Mouse (Mus musculus) stomach, postnatal 0 days (tissue): ENCODE results near the gene Gna15. TPM values are rescaled to one million over a fixed set of nuclear protein-coding genes. Genes with fewer than 3 reads are reported as not detected.
A peak's percentile ranks its signal among the peaks of the same experiment; 100 is the strongest.

Experiments used
- ATAC-seq: fragments of 200-750 bp; cut with Nextera tagmentation; 2 replicates; pipeline ENCODE4 v1.8.0; 2017; ENCODE audit not compliant: low FRiP score, low TSS enrichment
- DNase-seq: peaks from one replicate; pipeline ENCODE4 v3.0.0-alpha.2; 2016; ENCODE audit warnings: low spot score
- H3K27ac ChIP-seq: fragments of 300-500 bp; sonication (generic); replicated peaks from 2 replicates; pipeline ENCODE4 v1.5.1; 2014; ENCODE audit warnings: mild to moderate bottlenecking, control low read depth
- H3K27me3 ChIP-seq: fragments of 300-500 bp; sonication (generic); 2 replicates; pipeline ENCODE4 v1.6.1; 2014; ENCODE audit warnings: low read length; ENCODE audit not compliant: control insufficient read depth, insufficient read depth
- H3K36me3 ChIP-seq: fragments of 300-500 bp; sonication (generic); 2 replicates; pipeline ENCODE4 v1.6.1; 2014; ENCODE audit warnings: low read length, mixed read lengths; ENCODE audit not compliant: control insufficient read depth, insufficient read depth
- H3K4me1 ChIP-seq: fragments of 300-500 bp; sonication (generic); replicated peaks from 2 replicates; pipeline ENCODE4 v1.6.1; 2014; ENCODE audit warnings: antibody characterized with exemption; ENCODE audit not compliant: control insufficient read depth, insufficient read depth
- H3K4me2 ChIP-seq: fragments of 300-500 bp; sonication (generic); replicated peaks from 2 replicates; pipeline ENCODE4 v1.6.1; 2014; ENCODE audit warnings: low read depth, mild to moderate bottlenecking, control low read depth, moderate library complexity
- H3K4me3 ChIP-seq: fragments of 300-500 bp; sonication (generic); 2 replicates; pipeline ENCODE4 v1.5.1; 2014; ENCODE audit warnings: low read depth, low read length, control low read depth
- H3K9ac ChIP-seq: fragments of 300-500 bp; sonication (generic); 2 replicates; pipeline ENCODE4 v1.6.1; 2014; ENCODE audit warnings: mild to moderate bottlenecking, low read length, control low read depth, mixed read lengths
- H3K9me3 ChIP-seq: fragments of 300-500 bp; sonication (generic); 2 replicates; pipeline ENCODE4 v1.6.1; 2016; ENCODE audit warnings: low read length; ENCODE audit not compliant: control insufficient read depth
- CTCF ChIP-seq: IDR thresholded peaks from 2 replicates; pipeline ENCODE4 v1.5.1; 2016; ENCODE audit warnings: antibody characterized with exemption, low read depth, mild to moderate bottlenecking, moderate library complexity
- EP300 ChIP-seq: optimal IDR thresholded peaks from 2 replicates; pipeline ENCODE3; 2016; ENCODE audit warnings: antibody characterized with exemption
- whole genome bisulfite sequencing: fragments of 180-500 bp; shearing (Covaris S2); extraction: QIAGEN DNeasy Blood & Tissue Kit; methylation state at CpG from one replicate; pipeline ENCODE4 v1.1.7; 2014; 5-methylcytosine and 5-hydroxymethylcytosine counted together
- polyA plus RNA-seq: library from polyadenylated mRNA; unstranded; fragments of >200 nt; fragmentation: Nextera tagmentation; extraction: Ambion mirVana; gene quantifications from 2 replicates; pipeline ENCODE4 v1.2.1, GENCODE M21; 2015

Gene Gna15
- polyA plus RNA-seq, 1 experiment from 2014 or later, result 10.1 TPM

DNA sequence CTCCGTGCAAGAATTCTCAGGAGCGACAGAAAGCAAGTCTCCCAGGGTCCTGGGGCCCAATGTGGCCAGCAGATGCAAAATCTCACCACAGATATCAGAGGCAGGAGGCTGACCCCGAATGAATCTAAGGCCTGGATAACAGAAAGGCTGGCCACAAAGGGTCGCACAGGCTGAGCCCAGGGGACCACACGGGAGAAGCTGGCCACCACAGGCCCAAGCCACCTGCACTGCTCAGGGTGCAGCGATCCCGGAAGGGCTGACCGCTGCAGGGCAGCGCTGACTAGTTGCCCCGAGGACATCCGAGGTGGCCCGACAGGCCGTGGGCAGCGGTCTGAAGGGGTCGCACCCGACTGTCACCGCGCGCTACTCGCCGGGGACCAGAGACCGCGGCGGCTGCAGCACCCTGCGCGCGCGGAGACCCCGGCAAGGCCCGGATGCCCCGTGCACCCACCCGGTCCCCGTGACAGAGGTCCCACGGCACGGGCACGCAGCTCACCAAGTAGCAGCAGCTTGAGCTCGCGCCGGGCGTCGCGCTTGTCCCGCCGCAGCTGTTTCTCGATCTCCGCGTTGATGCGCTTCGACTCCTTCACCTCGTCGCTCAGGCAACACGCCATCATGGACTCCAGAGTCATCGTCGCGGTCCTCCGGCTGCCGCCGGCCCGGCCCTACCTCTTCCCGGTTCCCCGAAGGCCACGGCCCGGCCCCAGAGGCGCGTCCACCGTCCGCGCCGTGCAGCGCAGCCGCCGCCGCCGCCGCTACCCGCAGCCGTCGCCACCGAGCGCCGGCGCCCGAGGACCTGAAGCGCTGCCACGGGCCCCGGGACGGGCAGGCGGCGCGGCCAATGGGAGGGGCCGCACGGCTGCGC is 20.5 kb upstream of the Gna15 start:
- H3K27me3 ChIP-seq, result no peaks in the 10 kb centered on the region
- peak overlapping the region; percentile 75 for H3K27ac ChIP-seq
- no peak for TF ChIP-seq CTCF
- TF ChIP-seq EP300, result no peak
- peak; percentile 38 for DNase-seq
- H3K9ac ChIP-seq, result peak overlapping the region; percentile 88
- H3K36me3 ChIP-seq, result no peaks in the 10 kb centered on the region
- H3K4me1 ChIP-seq, result peaks cover 2% of the 10 kb centered on the region; the same call in 1 of the 2 replicates
- H3K4me3 ChIP-seq, result peak overlapping the region; percentile 90
- WGBS, result under 1% methylated on average over 80 of the region's 93 CpGs
- ATAC-seq, result no peak; the same call in 1 of the 2 replicates
- no peaks in the 10 kb centered on the region for H3K9me3 ChIP-seq
- peak overlapping the region; percentile 98 for H3K4me2 ChIP-seq

- H3K4me2 ChIP-seq, result peak overlapping the region; percentile 98
- peaks cover 2% of the 10 kb centered on the region; the same call in 1 of the 2 replicates for H3K4me1 ChIP-seq
- whole genome bisulfite sequencing, result 61% methylated on average over 1 of the region's 1 CpGs
- TF ChIP-seq EP300 (no peak), CTCF (no peak)
- H3K36me3 ChIP-seq, result no peaks in the 10 kb centered on the region
- peak overlapping the region; percentile 75; the same call in 1 of the 2 replicates for H3K27ac ChIP-seq
- H3K27me3 ChIP-seq, result no peaks in the 10 kb centered on the region
- H3K4me3 ChIP-seq, result peak overlapping the region; percentile 90
- DNase-seq, result no peak
- no peaks in the 10 kb centered on the region for H3K9me3 ChIP-seq
- H3K9ac ChIP-seq, result peak overlapping the region; percentile 88
- no peak for ATAC-seq
Observed at GRCm38 (mm10) chr10:81543633-81544032, 19.6 kb upstream of the Gna15 start.

DNA sequence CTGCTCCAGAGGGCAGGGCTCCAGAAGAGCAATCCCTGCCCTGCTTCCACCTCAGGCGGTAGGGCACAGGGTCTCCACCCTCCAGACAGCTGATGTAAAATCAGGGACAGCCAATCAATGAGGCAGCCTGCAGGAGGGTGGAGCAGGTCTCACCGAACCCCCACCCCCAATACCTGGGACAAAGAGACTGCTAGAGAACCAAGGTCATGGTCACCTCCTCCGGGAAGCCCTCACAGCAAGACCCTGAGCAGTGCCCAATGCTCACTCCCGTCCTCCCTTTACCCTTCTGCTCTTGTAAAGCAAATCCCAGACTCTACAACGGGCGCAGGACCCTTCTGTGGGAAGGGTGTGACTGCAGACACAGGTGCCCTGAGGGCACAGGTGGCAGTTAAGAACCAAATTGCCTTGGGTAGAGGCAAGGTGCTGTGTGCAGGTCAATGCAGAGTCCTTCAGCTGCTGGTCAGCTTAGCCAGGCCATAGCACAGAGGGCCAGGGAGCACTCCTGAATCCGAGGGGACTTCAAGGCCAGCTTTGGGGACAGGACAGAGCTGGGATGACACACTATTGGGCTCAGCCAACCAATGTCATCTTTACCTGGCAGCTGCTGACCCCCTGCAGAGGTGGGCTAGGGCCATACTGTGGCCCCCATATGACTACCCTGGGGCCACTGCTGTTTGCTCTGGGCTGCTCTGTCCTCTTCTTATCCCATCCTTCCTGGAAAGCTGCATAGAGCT is 18.9 kb upstream of the Gna15 start:
- no peak for ATAC-seq
- WGBS, result 60% methylated on average over 7 of the region's 7 CpGs
- DNase-seq, result no peak
- no peaks in the 10 kb centered on the region for H3K27me3 ChIP-seq
- peak overlapping the region; percentile 88 for H3K9ac ChIP-seq
- no peak for TF ChIP-seq CTCF
- peak overlapping the region; percentile 90; the same call in 1 of the 2 replicates for H3K4me3 ChIP-seq
- no peaks in the 10 kb centered on the region for H3K36me3 ChIP-seq
- H3K4me1 ChIP-seq, result peaks cover 2% of the 10 kb centered on the region; the same call in 1 of the 2 replicates
- no peaks in the 10 kb centered on the region for H3K9me3 ChIP-seq
- H3K4me2 ChIP-seq, result peak overlapping the region; percentile 98
- H3K27ac ChIP-seq, result peak overlapping the region; percentile 24; the same call in 1 of the 2 replicates

- peak overlapping the region; percentile 88 for H3K9ac ChIP-seq
Observed at GRCm38 (mm10) chr10:81541803-81542202, 17.8 kb upstream of the Gna15 start.

DNA sequence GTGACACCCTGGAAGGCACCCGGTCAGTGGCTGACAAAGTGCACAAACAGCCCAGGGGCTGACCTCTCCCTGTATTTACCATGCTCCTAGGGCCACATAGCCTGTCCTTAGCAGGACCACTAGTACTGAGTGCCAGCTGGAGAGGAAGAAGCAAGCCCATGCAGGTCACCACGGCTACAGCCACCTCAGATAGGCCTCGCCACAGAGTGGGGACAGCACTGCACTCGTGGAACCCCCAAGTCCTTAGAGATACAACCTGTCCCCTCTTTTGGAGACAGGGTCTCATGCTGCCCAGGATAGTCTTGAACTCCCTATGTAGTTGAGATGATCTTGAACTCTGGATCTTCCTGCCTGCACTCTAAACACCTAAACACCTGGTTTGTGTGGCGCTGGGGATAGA is 17.3 kb upstream of the Gna15 start:
- Histone ChIP-seq H3K4me3 (no peak overlapping the region), H3K36me3 (no peaks in the 10 kb centered on the region), H3K27ac (peak overlapping the region; percentile 79), H3K4me1 (peaks cover 2% of the 10 kb centered on the region; the same call in 1 of the 2 replicates), H3K4me2 (peak overlapping the region; percentile 98; the same call in 1 of the 2 replicates), H3K9me3 (no peaks in the 10 kb centered on the region), H3K9ac (peak overlapping the region; percentile 88; the same call in 1 of the 2 replicates), H3K27me3 (no peaks in the 10 kb centered on the region)
- no peak for DNase-seq
- no peak for ATAC-seq
- TF ChIP-seq CTCF, result no peak
- no peak for TF ChIP-seq EP300
- 61% methylated on average over 5 of the region's 5 CpGs for WGBS

More at GRCm38 (mm10) chr10:81541803-81542202, 17.8 kb upstream of the Gna15 start:
- Histone ChIP-seq H3K27me3 (no peaks in the 10 kb centered on the region), H3K36me3 (no peaks in the 10 kb centered on the region), H3K4me1 (peaks cover 2% of the 10 kb centered on the region; the same call in 1 of the 2 replicates), H3K27ac (peak overlapping the region; percentile 79), H3K4me2 (peak overlapping the region; percentile 98), H3K9me3 (no peaks in the 10 kb centered on the region), H3K4me3 (no peak overlapping the region)
- WGBS, result 45% methylated on average over 10 of the region's 10 CpGs
- TF ChIP-seq EP300, result no peak
- TF ChIP-seq CTCF, result no peak
- DNase-seq (peak; percentile 71), ATAC-seq (no peak)
